Mouse (Mus musculus) MEL (cell line): Measurements from ENCODE around the gene A330070K13Rik. TPM values are rescaled to one million over a fixed set of nuclear protein-coding genes. Genes with fewer than 3 reads are reported as not detected.

Experiments used
- DNase-seq: peaks from one replicate; pipeline ENCODE4 v3.0.0; 2011; ENCODE audit warnings: low read depth, low spot score
- H3K27ac ChIP-seq: 2 replicates; pipeline ENCODE4 v1.5.1; 2012; ENCODE audit warnings: low read depth, mild to moderate bottlenecking, control low read depth, low read length, moderate library complexity; ENCODE audit not compliant: control insufficient read depth
- H3K27me3 ChIP-seq, 2 experiments: fragments of 150-350 bp in 1 of 2; sonication (generic) in 1 of 2; 2 replicates each; pipeline ENCODE4 v1.6.1; 2012; ENCODE audit warnings: low read length in 2 of 2, mild to moderate bottlenecking in 2 of 2, improper control_type of control experiment in 1 of 2, moderate library complexity in 1 of 2; ENCODE audit not compliant: insufficient read depth in 2 of 2, control insufficient read depth in 1 of 2
- H3K36me3 ChIP-seq, 2 experiments: 2 replicates each; pipeline ENCODE4 v1.6.1; 2012 to 2014; ENCODE audit warnings: low read length in 2 of 2, improper control_type of control experiment in 1 of 2, inconsistent platforms in 1 of 2, mild to moderate bottlenecking in 1 of 2; ENCODE audit not compliant: insufficient read depth in 2 of 2, control insufficient read depth in 1 of 2
- H3K4me1 ChIP-seq, 2 experiments: fragments of 150-350 bp in 1 of 2; sonication (generic) in 1 of 2; 2 replicates each; pipeline ENCODE4 v1.6.1; 2012; ENCODE audit warnings: low read length in 2 of 2, improper control_type of control experiment in 1 of 2, mild to moderate bottlenecking in 1 of 2; ENCODE audit not compliant: insufficient read depth in 2 of 2, control insufficient read depth in 1 of 2
- H3K4me3 ChIP-seq, 2 experiments: fragments of 150-350 bp in 1 of 2; sonication (generic) in 1 of 2; 2 replicates each; pipeline ENCODE4 v1.5.1; 2012; ENCODE audit warnings: low read depth in 2 of 2, low read length in 2 of 2, mild to moderate bottlenecking in 2 of 2, moderate library complexity in 2 of 2, control low read depth in 1 of 2, improper control_type of control experiment in 1 of 2; ENCODE audit not compliant: control insufficient read depth in 1 of 2, insufficient read depth in 1 of 2
- H3K79me2 ChIP-seq: 2 replicates; pipeline ENCODE4 v1.6.1; 2012; ENCODE audit warnings: mild to moderate bottlenecking, low read length, moderate library complexity; ENCODE audit not compliant: control insufficient read depth, poor library complexity, insufficient read depth
- H3K9ac ChIP-seq: 2 replicates; pipeline ENCODE4 v1.6.1; 2012; ENCODE audit warnings: low read depth, mild to moderate bottlenecking, control low read depth, low read length, moderate library complexity; ENCODE audit not compliant: control insufficient read depth, poor library complexity, severe bottlenecking
- H3K9me3 ChIP-seq: fragments of 150-350 bp; sonication (generic); replicated peaks from 2 replicates; pipeline ENCODE4 v1.6.1; 2012; ENCODE audit warnings: mild to moderate bottlenecking, low read length, improper control_type of control experiment, moderate library complexity; ENCODE audit not compliant: insufficient read depth
- BHLHE40 ChIP-seq: IDR thresholded peaks from 2 replicates; pipeline ENCODE4 v1.6.1; 2012; ENCODE audit warnings: low read depth, mild to moderate bottlenecking, inconsistent platforms, low read length, improper control_type of control experiment, borderline replicate concordance
- CHD1 ChIP-seq: IDR thresholded peaks from 2 replicates; pipeline ENCODE4 v1.6.1; 2012; ENCODE audit warnings: low read depth, mild to moderate bottlenecking, inconsistent platforms, low read length, improper control_type of control experiment
- CTCF ChIP-seq, 3 experiments: IDR thresholded peaks in 2 of 3; conservative IDR thresholded peaks in 1 of 3; 2 replicates each; pipeline ENCODE4 v1.5.1; 2011 to 2012; ENCODE audit warnings: low read length in 3 of 3, low read depth in 2 of 3, mild to moderate bottlenecking in 2 of 3, improper control_type of control experiment in 1 of 3, inconsistent platforms in 1 of 3, mixed read lengths in 1 of 3, moderate library complexity in 1 of 3; ENCODE audit not compliant: control insufficient read depth in 1 of 3, insufficient read depth in 1 of 3, poor library complexity in 1 of 3, severe bottlenecking in 1 of 3
- ETS1 ChIP-seq: IDR thresholded peaks from 2 replicates; pipeline ENCODE4 v1.6.1; 2012; ENCODE audit warnings: low read depth, mild to moderate bottlenecking, inconsistent platforms, low read length, improper control_type of control experiment, moderate library complexity
- GABPA ChIP-seq: IDR thresholded peaks from 2 replicates; pipeline ENCODE4 v1.6.1; 2012; ENCODE audit warnings: low read depth, mild to moderate bottlenecking, inconsistent platforms, low read length, improper control_type of control experiment, moderate library complexity
- GATA1 ChIP-seq: IDR thresholded peaks from 2 replicates; pipeline ENCODE4 v1.6.1; 2011; ENCODE audit warnings: low read depth, low read length, improper control_type of control experiment
- HCFC1 ChIP-seq: IDR thresholded peaks from 2 replicates; pipeline ENCODE4 v1.6.1; 2012; ENCODE audit warnings: low read depth, mild to moderate bottlenecking, inconsistent platforms, low read length, improper control_type of control experiment, moderate library complexity
- JUND ChIP-seq: IDR thresholded peaks from 2 replicates; pipeline ENCODE4 v1.6.1; 2011; ENCODE audit warnings: low read depth, mild to moderate bottlenecking, improper control_type of control experiment, low read length
- MAFK ChIP-seq: IDR thresholded peaks from 2 replicates; pipeline ENCODE4 v1.6.1; 2011; ENCODE audit warnings: low read depth, mild to moderate bottlenecking, low read length, improper control_type of control experiment, borderline replicate concordance
- MAX ChIP-seq: IDR thresholded peaks from 2 replicates; pipeline ENCODE4 v1.6.1; 2011; ENCODE audit warnings: low read length, improper control_type of control experiment
- MYC ChIP-seq: IDR thresholded peaks from 2 replicates; pipeline ENCODE4 v1.6.1; 2011; ENCODE audit warnings: low read depth, mild to moderate bottlenecking, low read length, improper control_type of control experiment, moderate library complexity
- NELFE ChIP-seq: IDR thresholded peaks from 2 replicates; pipeline ENCODE4 v1.6.1; 2011; ENCODE audit warnings: low read depth, low read length, improper control_type of control experiment
- NRF1 ChIP-seq: IDR thresholded peaks from 2 replicates; pipeline ENCODE4 v1.6.1; 2014; ENCODE audit warnings: low read depth, mild to moderate bottlenecking, inconsistent platforms, low read length, improper control_type of control experiment, moderate library complexity; ENCODE audit not compliant: poor library complexity, insufficient read depth, severe bottlenecking
- POLR2A ChIP-seq, 2 experiments: IDR thresholded peaks; 2 replicates each; pipeline ENCODE4 v1.6.1; 2011 to 2012; ENCODE audit warnings: low read length in 2 of 2, mild to moderate bottlenecking in 2 of 2, control low read depth in 1 of 2, improper control_type of control experiment in 1 of 2, low read depth in 1 of 2, moderate library complexity in 1 of 2; ENCODE audit not compliant: control insufficient read depth in 1 of 2, insufficient read depth in 1 of 2, poor library complexity in 1 of 2
- POLR2AphosphoS2 ChIP-seq: IDR thresholded peaks from 2 replicates; pipeline ENCODE4 v1.6.1; 2011; ENCODE audit warnings: low read length, improper control_type of control experiment
- POLR2AphosphoS5 ChIP-seq: IDR thresholded peaks from 2 replicates; pipeline ENCODE4 v1.6.1; 2012; ENCODE audit warnings: low read depth, borderline replicate concordance, mild to moderate bottlenecking, inconsistent platforms, low read length, moderate library complexity, mixed read lengths
- RAD21 ChIP-seq: IDR thresholded peaks from 2 replicates; pipeline ENCODE4 v1.6.1; 2011; ENCODE audit warnings: mild to moderate bottlenecking, low read depth, low read length, improper control_type of control experiment
- RCOR1 ChIP-seq: IDR thresholded peaks from 2 replicates; pipeline ENCODE4 v1.6.1; 2012; ENCODE audit warnings: low read depth, mild to moderate bottlenecking, inconsistent platforms, low read length, improper control_type of control experiment
- SMC3 ChIP-seq: IDR thresholded peaks from 2 replicates; pipeline ENCODE4 v1.6.1; 2011; ENCODE audit warnings: low read depth, low read length, improper control_type of control experiment
- TBP ChIP-seq: IDR thresholded peaks from 2 replicates; pipeline ENCODE4 v1.8.0; 2011; ENCODE audit warnings: low read depth, low read length, improper control_type of control experiment
- USF2 ChIP-seq, 2 experiments: IDR thresholded peaks; 2 replicates each; pipeline ENCODE4 v1.6.1; 2011 to 2012; ENCODE audit warnings: improper control_type of control experiment in 2 of 2, low read length in 2 of 2, borderline replicate concordance in 1 of 2, inconsistent platforms in 1 of 2, low read depth in 1 of 2, mild to moderate bottlenecking in 1 of 2; ENCODE audit not compliant: insufficient read depth in 1 of 2
- ZC3H11A ChIP-seq: IDR thresholded peaks from 2 replicates; pipeline ENCODE4 v1.6.1; 2012; ENCODE audit warnings: low read depth, mild to moderate bottlenecking, inconsistent platforms, low read length, improper control_type of control experiment
- ZMIZ1 ChIP-seq: IDR thresholded peaks from 2 replicates; pipeline ENCODE4 v1.6.1; 2012; ENCODE audit warnings: low read depth, mild to moderate bottlenecking, inconsistent platforms, low read length, improper control_type of control experiment, moderate library complexity
- polyA plus RNA-seq, 2 experiments: library from polyadenylated mRNA; stranded (reverse) in 1 of 2; unstranded in 1 of 2; fragments of >175 nt in 1 of 2; fragments of >200 nt in 1 of 2; gene quantifications; 2 replicates each; pipeline versions ENCODE4 v1.2.1 to v1.2.4; 2012; ENCODE audit warnings: low replicate concordance in 2 of 2, low read depth in 1 of 2; ENCODE audit not compliant: insufficient read length in 2 of 2, insufficient read depth in 1 of 2, missing spikeins in 1 of 2
- total RNA-seq: library from RNA; depleted of rRNA; stranded (reverse); fragments of 300-350 nt; gene quantifications from 2 replicates; pipeline ENCODE4 v1.2.3, GENCODE M21; 2012

Gene A330070K13Rik
- total and polyA plus RNA-seq, 3 experiments: not detected

GRCm38 (mm10) chr5:130386418-130386817, 2.0 kb upstream of the A330070K13Rik start:
- TF ChIP-seq MYC (no peak), GATA1 (no peak), ZMIZ1 (no peak), USF2 (IDR thresholded peaks at IDR 0.05; ENCODE audit: borderline replicate concordance in 1 of 2, insufficient read depth in 1 of 2, low read depth in 1 of 2, low read length in 2 of 2) (no peak), ETS1 (no peak), RAD21 (no peak), HCFC1 (no peak), NELFE (no peak), BHLHE40 (no peak), TBP (no peak), MAFK (no peak), ZC3H11A (no peak), POLR2A (IDR thresholded peaks at IDR 0.05; ENCODE audit: control insufficient read depth in 1 of 2, insufficient read depth in 1 of 2, low read depth in 1 of 2, low read length in 2 of 2, poor library complexity in 1 of 2) (no peak), CTCF (IDR thresholded peaks at IDR 0.05 in 2 of 3, conservative IDR thresholded peaks at IDR 0.05 in 1 of 3; ENCODE audit: control insufficient read depth in 1 of 3, insufficient read depth in 1 of 3, low read depth in 2 of 3, low read length in 3 of 3, poor library complexity in 1 of 3, severe bottlenecking in 1 of 3) (no peak)
- no peak overlapping the region for H3K9ac ChIP-seq
- no peaks in the 10 kb centered on the region for H3K9me3 ChIP-seq

DNA sequence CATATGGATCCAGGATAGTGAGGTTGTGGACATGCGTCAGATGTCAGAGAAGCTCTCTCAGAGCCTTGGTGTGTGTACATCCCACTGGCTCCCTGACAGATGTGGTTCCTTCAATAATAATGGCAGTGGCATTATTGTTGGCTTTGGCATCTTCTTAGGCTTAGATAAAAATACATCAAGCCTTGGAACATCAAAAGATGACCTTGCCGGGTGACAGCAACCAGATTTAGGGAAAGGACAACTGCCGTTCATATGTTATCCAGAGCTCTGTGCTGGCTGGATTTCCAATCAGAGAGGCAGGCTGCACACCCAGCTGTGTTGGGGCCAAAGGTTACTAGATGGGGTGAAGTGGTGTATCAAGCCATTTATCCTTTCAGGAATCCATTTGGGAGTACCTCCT, 9.0 kb downstream of the A330070K13Rik start:
- Histone ChIP-seq H3K4me3 (no peak overlapping the region), H3K36me3 (no peaks in the 10 kb centered on the region), H3K27me3 (no peaks in the 10 kb centered on the region), H3K79me2 (no peaks in the 10 kb centered on the region), H3K27ac (no peak overlapping the region), H3K9me3 (no peaks in the 10 kb centered on the region)
- no peak for TF ChIP-seq BHLHE40
- TF ChIP-seq POLR2AphosphoS2: no peak
- no peak for TF ChIP-seq CHD1
- no peak for TF ChIP-seq SMC3
- no peak for TF ChIP-seq ETS1
- TF ChIP-seq GATA1: no peak
- no peak for TF ChIP-seq GABPA
- TF ChIP-seq NRF1: no peak
- no peak for TF ChIP-seq MAX
- TF ChIP-seq RCOR1: no peak
- TF ChIP-seq MAFK: no peak
- TF ChIP-seq POLR2A (IDR thresholded peaks at IDR 0.05; ENCODE audit: control insufficient read depth in 1 of 2, insufficient read depth in 1 of 2, low read depth in 1 of 2, low read length in 2 of 2, poor library complexity in 1 of 2): no peak
- no peak for TF ChIP-seq JUND
- no peak for TF ChIP-seq NELFE
- TF ChIP-seq POLR2AphosphoS5: no peak
- TF ChIP-seq, all 39 proteins: peak for 0
- no peaks in the 10 kb centered on the region for H3K4me1 ChIP-seq
- DNase-seq: no peak
- no peak overlapping the region for H3K9ac ChIP-seq

More at GRCm38 (mm10) chr5:130386418-130386817, 2.0 kb upstream of the A330070K13Rik start:
- no peak for DNase-seq
- H3K36me3 ChIP-seq: no peaks in the 10 kb centered on the region
- no peaks in the 10 kb centered on the region for H3K4me1 ChIP-seq
- H3K27ac ChIP-seq: no peak overlapping the region
- no peak overlapping the region for H3K4me3 ChIP-seq
- H3K79me2 ChIP-seq: no peaks in the 10 kb centered on the region
- H3K27me3 ChIP-seq: no peaks in the 10 kb centered on the region
